Mouse (Mus musculus) G1E (cell line): Measurements from ENCODE around the gene Hyal2. TPM values are rescaled to one million over a fixed set of nuclear protein-coding genes. Genes with fewer than 3 reads are reported as not detected.
A peak's percentile ranks its signal among the peaks of the same experiment; 100 is the strongest.

Experiments
- ATAC-seq: 2 replicates; pipeline ENCODE4 v1.8.0; 2016; ENCODE audit warnings: mild to moderate bottlenecking; ENCODE audit not compliant: insufficient number of reproducible peaks, poor library complexity, low FRiP score, severe bottlenecking; ENCODE audit errors: extremely low read depth
- DNase-seq: peaks from one replicate; pipeline ENCODE4 v3.0.0; 2012; ENCODE audit warnings: low spot score
- H3K27me3 ChIP-seq: 2 replicates; pipeline ENCODE4 v1.6.1; 2012; ENCODE audit warnings: mild to moderate bottlenecking, low read length, inconsistent platforms; ENCODE audit not compliant: insufficient read depth
- H3K36me3 ChIP-seq: replicated peaks from 2 replicates; pipeline ENCODE3; 2012; ENCODE audit warnings: mild to moderate bottlenecking, inconsistent platforms
- H3K4me1 ChIP-seq: 2 replicates; pipeline ENCODE4 v1.6.1; 2012; ENCODE audit warnings: low read depth, low read length, inconsistent platforms, mixed read lengths; ENCODE audit not compliant: insufficient read depth
- H3K4me3 ChIP-seq: 2 replicates; pipeline ENCODE4 v1.5.1; 2012; ENCODE audit warnings: low read depth, mild to moderate bottlenecking, inconsistent platforms, low read length, moderate library complexity, mixed read lengths
- H3K9me3 ChIP-seq: replicated peaks from 2 replicates; pipeline ENCODE4 v1.6.1; 2012; ENCODE audit warnings: inconsistent platforms
- CTCF ChIP-seq: IDR thresholded peaks from 2 replicates; pipeline ENCODE4 v1.5.1; 2012; ENCODE audit warnings: low read depth, low read length, inconsistent platforms, mixed read lengths
- GATA1 ChIP-seq: IDR thresholded peaks from 2 replicates; pipeline ENCODE4 v1.6.1; 2012; ENCODE audit warnings: borderline replicate concordance, low read length, inconsistent platforms, mixed read lengths
- GATA2 ChIP-seq: IDR thresholded peaks from 2 replicates; pipeline ENCODE4 v1.6.1; 2012; ENCODE audit warnings: low read depth, low read length, inconsistent platforms, borderline replicate concordance
- POLR2AphosphoS5 ChIP-seq: IDR thresholded peaks from 2 replicates; pipeline ENCODE4 v1.6.1; 2012; ENCODE audit warnings: low read depth, low read length, inconsistent platforms; ENCODE audit not compliant: insufficient replicate concordance
- TAL1 ChIP-seq: conservative IDR thresholded peaks from 2 replicates; pipeline ENCODE4 v1.6.1; 2012; ENCODE audit warnings: low read depth, low read length, inconsistent platforms, mixed read lengths
- polyA plus RNA-seq: library from polyadenylated mRNA; stranded (reverse); fragments of >175 nt; gene quantifications from 2 replicates; pipeline ENCODE4 v1.2.3, GENCODE M21; 2012
- total RNA-seq, 2 experiments: library from RNA; stranded (forward) in 1 of 2; stranded (reverse) in 1 of 2; fragments of 200-1000 nt in 1 of 2; fragments of >200 nt in 1 of 2; fragmentation: Nextera tagmentation in 1 of 2; gene quantifications; 2 replicates each; pipeline ENCODE4 v1.2.3; 2014 to 2017

Hyal2 gene
- total and polyA plus RNA-seq, 3 experiments, result 5.5 to 33.9 (median 11.7) TPM

GRCm38 (mm10) chr9:107550491-107551116 lies 17.1 kb upstream of the Hyal2 start:
- ATAC-seq (no peak), DNase-seq (no peak)
- Histone ChIP-seq H3K9me3 (no peaks in the 10 kb centered on the region), H3K27me3 (peaks cover 5% of the 10 kb centered on the region; the same call in 1 of the 2 replicates), H3K4me1 (peaks cover 70% of the 10 kb centered on the region), H3K36me3 (peaks cover 23% of the 10 kb centered on the region), H3K4me3 (peak overlapping the region; percentile 73; the same call in 1 of the 2 replicates)
- no peak for TF ChIP-seq POLR2AphosphoS5
- TF ChIP-seq TAL1, result no peak
- no peak for TF ChIP-seq GATA1
- no peak for TF ChIP-seq CTCF
- TF ChIP-seq GATA2, result no peak

DNA sequence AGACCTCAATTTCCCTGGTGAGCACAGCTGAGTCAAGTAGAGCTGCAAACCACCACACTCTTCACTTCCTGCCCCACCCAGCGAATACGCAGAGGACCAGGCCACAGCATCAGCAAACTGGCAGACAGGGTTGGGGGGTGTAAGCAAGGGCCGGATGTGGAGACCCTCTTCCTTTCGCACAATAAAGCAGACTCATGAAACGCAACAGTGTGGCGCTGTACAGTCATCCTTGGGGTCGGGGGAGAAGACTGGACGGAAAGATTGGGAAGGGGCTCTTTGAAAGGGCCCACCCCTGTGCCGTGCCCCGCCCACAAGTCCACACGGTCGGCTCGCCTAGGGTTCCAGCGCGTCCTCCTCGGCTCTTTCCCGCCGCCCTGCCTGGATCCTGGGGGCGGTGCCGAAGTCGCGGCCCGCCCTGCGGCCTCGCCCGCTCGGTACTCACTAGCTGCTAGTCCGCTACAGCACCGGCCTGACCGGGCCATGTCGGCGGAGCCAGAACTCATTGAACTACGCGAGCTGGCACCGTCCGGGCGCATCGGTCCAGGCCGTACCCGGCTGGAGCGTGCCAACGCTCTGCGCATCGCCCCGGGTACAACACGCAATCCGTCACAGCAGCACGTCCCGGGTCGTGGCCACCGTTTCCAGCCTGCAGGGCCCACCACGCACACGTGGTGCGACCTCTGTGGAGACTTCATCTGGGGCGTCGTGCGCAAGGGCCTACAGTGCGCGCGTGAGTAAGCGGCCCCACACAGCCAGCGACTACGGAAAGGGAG lies 16.4 kb upstream of the Hyal2 start, which contains the start of gene Rassf1:
Rassf1 (plus strand) TSS at position 439 of the 773 bp plus-strand sequence.
- TF ChIP-seq GATA2 (no peak), TAL1 (no peak), CTCF (no peak), POLR2AphosphoS5 (no peak), GATA1 (no peak)
- DNase-seq, result peak; percentile 52
- Histone ChIP-seq H3K4me1 (peaks cover 69% of the 10 kb centered on the region), H3K36me3 (peaks cover 17% of the 10 kb centered on the region), H3K9me3 (no peaks in the 10 kb centered on the region), H3K4me3 (peak within 1 kb of the TSS; percentile 73), H3K27me3 (peaks cover 5% of the 10 kb centered on the region; the same call in 1 of the 2 replicates)
- ATAC-seq, result no peak

DNA sequence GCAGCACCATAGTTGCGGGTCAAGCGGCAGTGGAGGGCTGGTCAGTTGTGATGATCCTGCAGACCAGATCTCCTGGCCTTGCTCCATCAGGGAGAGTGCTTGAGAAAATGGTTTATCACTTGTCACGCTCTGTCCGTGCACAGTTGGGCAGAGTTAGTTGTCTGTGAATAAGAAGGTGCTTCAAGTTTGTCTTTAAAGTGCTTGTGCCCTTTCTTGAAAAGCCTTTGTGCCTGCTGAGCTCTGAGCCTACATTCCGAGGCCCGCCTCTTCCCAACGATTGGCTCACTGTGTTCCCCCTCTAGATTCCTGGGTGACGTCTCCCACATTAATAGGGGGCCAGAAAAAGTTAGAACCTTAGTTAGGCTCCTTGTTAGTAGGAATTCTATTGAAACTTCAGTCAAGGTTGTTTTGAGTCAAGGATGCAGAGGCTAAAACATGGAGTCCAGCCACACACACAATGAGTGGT lies 15.8 kb upstream of the Hyal2 start:
- peaks cover 5% of the 10 kb centered on the region; the same call in 1 of the 2 replicates for H3K27me3 ChIP-seq
- DNase-seq, result no peak
- TF ChIP-seq CTCF (no peak), GATA2 (no peak), POLR2AphosphoS5 (no peak), TAL1 (no peak), GATA1 (no peak)
- peak overlapping the region; percentile 73 for H3K4me3 ChIP-seq
- peaks cover 21% of the 10 kb centered on the region for H3K36me3 ChIP-seq
- H3K9me3 ChIP-seq, result no peaks in the 10 kb centered on the region
- no peak for ATAC-seq
- peaks cover 69% of the 10 kb centered on the region for H3K4me1 ChIP-seq

DNA sequence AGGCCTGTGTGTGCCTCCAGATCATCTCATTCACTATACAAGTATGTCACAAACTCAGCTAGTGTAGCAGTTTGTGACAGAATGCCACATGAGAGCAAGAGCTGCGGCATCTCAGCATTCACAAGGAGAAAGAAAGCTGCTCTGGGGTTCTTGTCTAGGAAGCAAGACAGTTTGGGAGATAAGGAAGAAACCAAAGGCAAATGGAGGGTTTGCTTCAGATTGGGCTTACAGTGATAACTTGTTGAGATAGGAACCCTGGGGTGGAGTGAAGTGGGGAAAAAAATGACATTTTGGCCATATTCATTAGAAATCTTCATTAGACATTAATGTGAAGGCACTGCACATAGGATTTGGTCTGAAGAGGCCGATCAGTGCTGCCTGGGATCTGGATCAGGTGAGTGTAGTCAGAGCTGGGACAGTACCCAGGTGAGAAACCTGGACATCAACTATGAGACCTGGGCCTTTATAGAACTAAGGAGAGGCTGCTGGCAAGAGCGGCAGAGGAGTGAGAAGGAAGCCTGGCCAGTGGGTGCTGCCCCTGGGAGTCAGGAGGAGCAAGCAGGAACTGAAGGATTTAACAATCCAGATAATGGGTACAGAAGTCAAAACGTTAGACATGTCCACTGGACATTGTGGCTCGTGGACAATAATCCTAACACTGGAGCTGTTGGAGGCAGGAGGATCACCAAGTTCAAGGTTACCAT lies 14.9 kb upstream of the Hyal2 start:
- Histone ChIP-seq H3K4me1 (peaks cover 69% of the 10 kb centered on the region), H3K9me3 (no peaks in the 10 kb centered on the region), H3K27me3 (peaks cover 5% of the 10 kb centered on the region; the same call in 1 of the 2 replicates), H3K4me3 (peak overlapping the region; percentile 82; the same call in 1 of the 2 replicates), H3K36me3 (peaks cover 30% of the 10 kb centered on the region)
- no peak for TF ChIP-seq GATA2
- no peak for TF ChIP-seq POLR2AphosphoS5
- TF ChIP-seq GATA1, result no peak
- no peak for TF ChIP-seq TAL1
- no peak for TF ChIP-seq CTCF
- ATAC-seq (no peak), DNase-seq (no peak)

DNA sequence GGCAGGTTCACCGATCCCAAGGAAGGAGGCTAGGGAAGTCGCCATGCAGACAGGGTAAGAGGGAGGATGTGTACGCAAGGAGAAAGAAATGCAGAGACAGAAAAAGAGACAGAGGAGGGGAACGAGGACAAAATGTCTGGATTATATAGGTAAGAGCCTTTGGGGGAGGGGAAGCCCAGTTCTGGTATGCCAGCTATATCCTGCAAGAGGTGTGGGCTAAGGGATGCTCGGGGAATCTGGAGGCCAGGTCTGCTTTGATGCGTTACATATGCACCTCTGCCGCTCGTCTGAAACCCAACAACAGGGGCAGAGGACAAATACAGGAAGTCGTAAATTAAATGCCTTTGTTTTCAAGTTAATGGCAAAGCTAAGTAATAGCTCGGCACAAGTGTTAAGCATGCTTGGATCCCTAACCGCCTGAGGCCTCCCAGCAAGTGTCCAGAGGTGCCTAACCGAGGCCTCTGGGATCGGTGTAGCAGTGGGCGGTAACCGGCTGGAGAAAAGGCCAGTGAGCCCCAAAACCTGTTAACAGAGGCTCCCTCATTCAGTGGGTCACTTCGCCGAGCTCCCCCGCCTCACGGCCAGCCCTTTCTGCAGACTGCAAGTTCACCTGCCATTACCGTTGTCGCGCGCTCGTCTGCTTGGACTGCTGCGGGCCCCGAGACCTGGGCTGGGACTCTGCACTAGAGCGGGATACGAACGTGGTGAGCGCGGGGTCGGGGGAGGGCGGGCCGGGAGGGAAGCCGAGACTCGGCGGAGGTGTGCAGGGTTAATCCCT lies 14.0 kb upstream of the Hyal2 start:
- Histone ChIP-seq H3K4me3 (peak overlapping the region; percentile 82), H3K4me1 (peaks cover 62% of the 10 kb centered on the region), H3K9me3 (no peaks in the 10 kb centered on the region), H3K36me3 (peaks cover 39% of the 10 kb centered on the region), H3K27me3 (peaks cover 5% of the 10 kb centered on the region; the same call in 1 of the 2 replicates)
- DNase-seq (no peak), ATAC-seq (no peak)
- TF ChIP-seq POLR2AphosphoS5 (no peak), GATA2 (no peak), TAL1 (no peak), GATA1 (no peak), CTCF (no peak)
